Mouse (Mus musculus): ENCODE data around the gene Gpr61.

- TF ChIP-seq CTCF (IDR thresholded peaks at IDR 0.05; ENCODE audit: low read depth) (no peak), EP300 (IDR thresholded peaks at IDR 0.05; ENCODE audit: low read depth) (no peak)
Observed at GRCm38 (mm10) chr3:108124131-108124530, 30.6 kb downstream of the Gpr61 start.
